Mouse (Mus musculus): ENCODE results near the gene Bloc1s4. TPM values are rescaled to one million over a fixed set of nuclear protein-coding genes. Genes with fewer than 3 reads are reported as not detected.
"Not testable (repeated sequence)": the region's sequence is repeated elsewhere in the genome, so short reads cannot be mapped to it uniquely, and the experiment has no call there.

Gene Bloc1s4
- 19.1 and 23.5 TPM in 2 replicates for polyA plus RNA-seq (2014; fragmentation: Nextera tagmentation; extraction: Ambion mirVana)

GRCm38 (mm10) chr5:36748536-36749061 is at the start of gene Bloc1s4:
TSS of gene Bloc1s4 (minus strand) at chr5:36748650.
- Histone ChIP-seq H3K4me1 (ENCODE audit: control insufficient read depth, insufficient read depth, low read length) (peaks cover 13% of the 10 kb centered on the region), H3K4me2 (replicated peaks; ENCODE audit: low read depth, low read length) (peak within 1 kb of the TSS; percentile 94), H3K4me3 (ENCODE audit: low read depth, low read length) (peak within 1 kb of the TSS; percentile 98), H3K27me3 (ENCODE audit: control insufficient read depth, insufficient read depth, low read length) (no peaks in the 10 kb centered on the region), H3K9me3 (ENCODE audit: control insufficient read depth, low read depth, low read length) (no peaks in the 10 kb centered on the region), H3K27ac (ENCODE audit: low read length) (no peak within 1 kb of the TSS), H3K36me3 (ENCODE audit: control insufficient read depth, insufficient read depth, low read length) (no peaks in the 10 kb centered on the region; the same call in 1 of the 2 replicates), H3K9ac (replicated peaks; ENCODE audit: low read depth, low read length) (peak within 1 kb of the TSS; percentile 83)
- 3% methylated on average over 31 of the region's 31 CpGs for WGBS
- ATAC-seq (ENCODE audit: insufficient number of reproducible peaks, insufficient read depth, low FRiP score, low read depth): peak; percentile 91; the same call in 1 of the 2 replicates

DNA sequence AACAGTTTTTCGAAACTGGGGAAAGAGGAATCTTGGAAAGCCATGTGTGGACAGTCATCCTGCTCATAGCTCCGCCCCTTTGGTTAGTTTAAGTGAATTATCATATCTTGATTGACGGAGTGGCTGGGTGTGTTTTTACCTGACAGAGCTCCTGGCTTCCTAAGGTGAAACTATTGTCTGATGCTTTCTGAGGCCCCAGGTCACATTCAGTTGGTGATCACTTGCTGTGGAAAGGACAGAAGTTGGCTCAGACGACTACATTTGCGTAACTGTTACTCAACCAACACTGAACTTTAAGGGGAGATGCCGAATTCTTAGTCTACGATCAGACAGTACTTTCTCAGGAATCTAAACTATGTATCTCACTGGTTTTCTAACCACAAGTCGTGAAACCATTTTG is 48.8 kb upstream of the Bloc1s4 start:
- H3K9ac ChIP-seq (replicated peaks; ENCODE audit: low read depth, low read length): no peak overlapping the region
- peak overlapping the region; percentile 65; the same call in 1 of the 2 replicates for H3K4me3 ChIP-seq (ENCODE audit: low read depth, low read length)

DNA sequence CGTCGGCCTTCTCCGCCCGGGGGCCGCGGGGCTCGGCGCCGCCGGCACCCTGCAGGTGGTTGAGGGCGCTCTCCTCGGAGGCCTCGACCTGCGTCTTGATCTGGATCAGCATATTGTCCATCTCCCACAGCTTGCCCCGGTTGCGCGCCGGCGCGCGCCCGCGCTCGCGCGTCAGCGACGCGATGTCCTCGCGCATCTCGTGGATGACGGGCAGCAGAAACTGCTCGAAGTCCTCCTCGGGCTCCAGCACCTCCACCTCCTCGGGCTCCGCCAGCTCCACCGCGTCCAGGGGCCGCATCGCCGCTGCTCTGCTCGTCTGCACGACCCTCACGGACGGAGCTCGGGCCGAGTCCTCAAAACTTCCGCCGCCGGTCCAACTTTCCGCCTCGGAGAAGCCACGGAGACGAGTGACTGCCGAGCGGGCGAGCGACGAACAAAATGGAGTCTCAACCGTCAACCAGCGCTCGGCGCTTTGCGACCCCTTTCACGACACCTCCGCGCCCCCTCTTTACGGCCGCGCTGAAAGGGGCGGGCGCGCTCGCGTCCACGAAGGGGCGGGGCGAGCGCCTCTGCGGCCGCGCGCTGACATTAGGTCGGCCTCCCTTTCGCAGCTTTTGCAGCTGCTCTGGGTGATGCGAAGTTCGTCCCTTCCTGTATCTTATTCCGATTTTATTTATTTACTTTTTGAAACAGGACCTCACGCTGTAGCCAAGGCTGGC is 48.0 kb upstream of the Bloc1s4 start, which contains the start of gene Mrfap1:
TSS of gene Mrfap1 (minus strand) at position 477 of the 719 bp plus-strand sequence.
- Histone ChIP-seq H3K4me2 (replicated peaks; ENCODE audit: low read depth, low read length) (peak within 1 kb of the TSS; percentile 57), H3K4me3 (ENCODE audit: low read depth, low read length) (peak within 1 kb of the TSS; percentile 65), H3K9ac (replicated peaks; ENCODE audit: low read depth, low read length) (peak within 1 kb of the TSS; percentile 54), H3K27ac (ENCODE audit: low read length) (peak within 1 kb of the TSS; percentile 95)
- H3K9me3 ChIP-seq (ENCODE audit: control insufficient read depth, low read depth, low read length); H3K4me1 ChIP-seq (ENCODE audit: control insufficient read depth, insufficient read depth, low read length); H3K36me3 ChIP-seq (ENCODE audit: control insufficient read depth, insufficient read depth, low read length); H3K27me3 ChIP-seq (ENCODE audit: control insufficient read depth, insufficient read depth, low read length): not testable (repeated sequence)
- peak; percentile 87 for ATAC-seq (ENCODE audit: insufficient number of reproducible peaks, insufficient read depth, low FRiP score, low read depth)
- WGBS: under 1% methylated on average over 88 of the region's 90 CpGs

More for the DNA sequence above, 48.8 kb upstream of the Bloc1s4 start:
- H3K9me3 ChIP-seq (ENCODE audit: control insufficient read depth, low read depth, low read length): no peaks in the 10 kb centered on the region
- ATAC-seq (ENCODE audit: insufficient number of reproducible peaks, insufficient read depth, low FRiP score, low read depth): no peak
- 50% methylated on average over 8 of the region's 8 CpGs for WGBS
- H3K4me1 ChIP-seq (ENCODE audit: control insufficient read depth, insufficient read depth, low read length): 0 out of 2 replicates have a peak, but pooled peaks cover 4% of the 10 kb centered on the region
- peaks cover 9% of the 10 kb centered on the region for H3K36me3 ChIP-seq (ENCODE audit: control insufficient read depth, insufficient read depth, low read length)
- H3K27ac ChIP-seq (ENCODE audit: low read length): peak overlapping the region; percentile 33; the same call in 1 of the 2 replicates
- H3K4me2 ChIP-seq (replicated peaks; ENCODE audit: low read depth, low read length): peak overlapping the region; percentile 57
- H3K27me3 ChIP-seq (ENCODE audit: control insufficient read depth, insufficient read depth, low read length): no peaks in the 10 kb centered on the region

DNA sequence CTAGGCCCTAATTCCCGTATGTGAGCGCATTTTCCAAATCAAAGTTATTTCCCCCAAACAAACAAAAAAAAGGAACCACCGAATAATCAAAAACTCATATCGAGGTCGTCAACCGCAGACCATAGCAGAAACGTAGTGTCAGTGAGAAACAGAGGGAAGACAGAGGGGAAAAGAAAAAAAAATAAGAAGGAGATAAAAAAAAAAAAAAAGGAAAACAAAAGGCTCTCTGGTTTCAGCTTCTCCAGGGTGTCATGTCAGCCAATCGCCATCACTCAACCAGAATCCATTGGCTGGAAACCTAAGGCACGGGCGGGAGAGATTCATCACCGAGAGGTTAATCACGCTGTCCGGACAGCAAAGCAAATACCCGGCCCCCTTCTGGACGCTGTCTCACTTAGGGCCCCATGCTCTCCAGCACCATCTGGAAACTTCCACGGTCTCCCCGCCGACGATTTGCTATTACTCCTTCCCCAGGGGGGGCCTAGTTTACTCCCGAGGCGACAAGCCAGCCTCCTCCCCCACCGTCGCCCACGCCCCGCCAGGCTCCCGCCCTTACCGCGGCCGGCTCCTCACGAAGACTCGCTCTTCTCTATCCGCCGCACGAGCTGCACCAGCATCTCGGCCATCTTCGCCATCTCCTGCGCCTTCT is 47.3 kb upstream of the Bloc1s4 start:
- H3K4me3 ChIP-seq (ENCODE audit: low read depth, low read length): peak overlapping the region; percentile 65
- H3K4me1 ChIP-seq (ENCODE audit: control insufficient read depth, insufficient read depth, low read length); H3K36me3 ChIP-seq (ENCODE audit: control insufficient read depth, insufficient read depth, low read length); H3K9me3 ChIP-seq (ENCODE audit: control insufficient read depth, low read depth, low read length); H3K27me3 ChIP-seq (ENCODE audit: control insufficient read depth, insufficient read depth, low read length): not testable (repeated sequence)
- WGBS: 1% methylated on average over 34 of the region's 37 CpGs
- ATAC-seq (ENCODE audit: insufficient number of reproducible peaks, insufficient read depth, low FRiP score, low read depth): peak; percentile 36
- H3K4me2 ChIP-seq (replicated peaks; ENCODE audit: low read depth, low read length): peak overlapping the region; percentile 36
- H3K9ac ChIP-seq (replicated peaks; ENCODE audit: low read depth, low read length): peak overlapping the region; percentile 54
- H3K27ac ChIP-seq (ENCODE audit: low read length): peak overlapping the region; percentile 95

DNA sequence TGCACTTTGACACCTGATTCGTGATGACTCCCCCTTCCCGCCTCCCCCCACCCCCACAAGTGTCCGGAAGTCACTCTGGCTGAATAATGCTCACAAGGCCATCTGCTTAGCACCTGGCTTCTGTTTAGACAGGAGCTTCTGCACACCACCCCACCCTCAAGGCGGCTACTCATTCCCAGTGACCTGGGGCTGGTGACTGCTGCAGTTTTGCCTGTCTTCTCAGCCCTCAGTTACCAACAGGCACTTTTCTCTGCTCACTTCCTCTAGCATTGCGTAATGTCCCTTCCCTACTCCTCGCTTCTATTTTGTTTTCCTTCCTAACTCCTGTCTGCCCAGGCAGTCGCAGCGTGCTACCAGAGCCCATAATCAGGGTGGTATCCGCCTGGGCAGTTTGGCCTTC is 43.4 kb upstream of the Bloc1s4 start:
- Histone ChIP-seq H3K4me1 (ENCODE audit: control insufficient read depth, insufficient read depth, low read length) (no peaks in the 10 kb centered on the region), H3K27ac (ENCODE audit: low read length) (no peak overlapping the region), H3K9me3 (ENCODE audit: control insufficient read depth, low read depth, low read length) (no peaks in the 10 kb centered on the region), H3K27me3 (ENCODE audit: control insufficient read depth, insufficient read depth, low read length) (no peaks in the 10 kb centered on the region), H3K36me3 (ENCODE audit: control insufficient read depth, insufficient read depth, low read length) (peaks cover 9% of the 10 kb centered on the region), H3K4me3 (ENCODE audit: low read depth, low read length) (no peak overlapping the region), H3K4me2 (replicated peaks; ENCODE audit: low read depth, low read length) (no peak overlapping the region), H3K9ac (replicated peaks; ENCODE audit: low read depth, low read length) (no peak overlapping the region)
- ATAC-seq (ENCODE audit: insufficient number of reproducible peaks, insufficient read depth, low FRiP score, low read depth): no peak
- 76% methylated on average over 9 of the region's 9 CpGs for WGBS

DNA sequence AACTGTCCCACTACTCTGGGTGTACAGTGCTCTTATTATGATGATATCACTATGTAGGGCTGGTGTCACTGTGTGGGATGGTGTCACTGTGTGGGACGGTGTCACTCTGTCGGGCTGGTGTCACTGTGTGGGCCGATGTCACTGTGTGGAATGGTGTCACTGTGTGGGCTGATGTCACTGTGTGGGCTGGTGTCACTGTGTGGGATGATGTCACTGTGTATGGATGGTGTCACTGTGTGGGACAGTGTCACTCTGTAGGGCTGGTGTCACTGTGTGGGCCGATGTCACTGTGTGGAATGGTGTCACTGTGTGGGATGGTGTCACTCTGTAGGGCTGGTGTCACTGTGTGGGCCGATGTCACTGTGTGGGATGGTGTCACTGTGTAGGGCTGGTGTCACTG is 37.6 kb upstream of the Bloc1s4 start:
- H3K9me3 ChIP-seq (ENCODE audit: control insufficient read depth, low read depth, low read length): peaks cover 4% of the 10 kb centered on the region; the same call in 1 of the 2 replicates
- WGBS: 95% methylated on average over 5 of the region's 5 CpGs

DNA sequence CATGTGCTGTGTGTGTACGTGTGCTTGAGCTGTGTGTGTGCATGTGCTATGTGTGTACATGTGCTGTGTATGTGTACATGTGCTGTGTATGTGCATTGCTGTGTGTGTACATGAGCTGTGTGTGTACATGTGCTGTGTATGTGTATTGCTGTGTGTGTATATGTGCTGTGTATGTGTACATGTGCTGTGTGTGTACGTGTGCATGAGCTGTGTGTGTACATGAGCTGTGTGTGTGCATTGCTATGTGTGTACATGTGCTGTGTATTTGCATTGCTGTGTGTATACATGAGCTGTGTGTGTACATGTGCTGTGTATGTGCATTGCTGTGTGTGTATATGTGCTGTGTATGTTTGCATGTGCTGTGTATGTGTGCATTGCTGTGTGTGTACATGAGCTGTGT is 31.1 kb upstream of the Bloc1s4 start:
- Histone ChIP-seq H3K9ac (replicated peaks; ENCODE audit: low read depth, low read length) (no peak overlapping the region), H3K4me2 (replicated peaks; ENCODE audit: low read depth, low read length) (no peak overlapping the region), H3K9me3 (ENCODE audit: control insufficient read depth, low read depth, low read length) (peaks cover 4% of the 10 kb centered on the region; the same call in 1 of the 2 replicates), H3K27ac (ENCODE audit: low read length) (no peak overlapping the region), H3K4me3 (ENCODE audit: low read depth, low read length) (no peak overlapping the region), H3K27me3 (ENCODE audit: control insufficient read depth, insufficient read depth, low read length) (no peaks in the 10 kb centered on the region), H3K36me3 (ENCODE audit: control insufficient read depth, insufficient read depth, low read length) (no peaks in the 10 kb centered on the region), H3K4me1 (ENCODE audit: control insufficient read depth, insufficient read depth, low read length) (no peaks in the 10 kb centered on the region)
- 86% methylated on average over 2 of the region's 2 CpGs for WGBS
- no peak for ATAC-seq (ENCODE audit: insufficient number of reproducible peaks, insufficient read depth, low FRiP score, low read depth)

More for the DNA sequence above, 37.6 kb upstream of the Bloc1s4 start:
- no peak for ATAC-seq (ENCODE audit: insufficient number of reproducible peaks, insufficient read depth, low FRiP score, low read depth)
- Histone ChIP-seq H3K27ac (ENCODE audit: low read length) (no peak overlapping the region), H3K4me2 (replicated peaks; ENCODE audit: low read depth, low read length) (no peak overlapping the region), H3K36me3 (ENCODE audit: control insufficient read depth, insufficient read depth, low read length) (no peaks in the 10 kb centered on the region), H3K9ac (replicated peaks; ENCODE audit: low read depth, low read length) (no peak overlapping the region), H3K27me3 (ENCODE audit: control insufficient read depth, insufficient read depth, low read length) (no peaks in the 10 kb centered on the region), H3K4me3 (ENCODE audit: low read depth, low read length) (no peak overlapping the region), H3K4me1 (ENCODE audit: control insufficient read depth, insufficient read depth, low read length) (no peaks in the 10 kb centered on the region)

- Histone ChIP-seq H3K4me3 (ENCODE audit: low read depth, low read length) (no peak overlapping the region), H3K9me3 (ENCODE audit: control insufficient read depth, low read depth, low read length) (0 out of 2 replicates have a peak, but pooled peaks cover 3% of the 10 kb centered on the region), H3K9ac (replicated peaks; ENCODE audit: low read depth, low read length) (no peak overlapping the region), H3K4me2 (replicated peaks; ENCODE audit: low read depth, low read length) (no peak overlapping the region), H3K27ac (ENCODE audit: low read length) (no peak overlapping the region), H3K36me3 (ENCODE audit: control insufficient read depth, insufficient read depth, low read length) (no peaks in the 10 kb centered on the region), H3K4me1 (ENCODE audit: control insufficient read depth, insufficient read depth, low read length) (no peaks in the 10 kb centered on the region), H3K27me3 (ENCODE audit: control insufficient read depth, insufficient read depth, low read length) (no peaks in the 10 kb centered on the region)
- 96% methylated on average over 1 of the region's 2 CpGs for WGBS
- no peak for ATAC-seq (ENCODE audit: insufficient number of reproducible peaks, insufficient read depth, low FRiP score, low read depth)
Measured at GRCm38 (mm10) chr5:36778901-36779300, 30.5 kb upstream of the Bloc1s4 start.
